Mouse (Mus musculus) yolk sac, embryonic 10.5 days (tissue): ENCODE measurements around the gene Cmah.

Source experiments
- DNase-seq: peaks from one replicate; pipeline ENCODE4 v3.0.0-alpha.2; 2017; ENCODE audit warnings: low spot score

The Cmah gene

DNA sequence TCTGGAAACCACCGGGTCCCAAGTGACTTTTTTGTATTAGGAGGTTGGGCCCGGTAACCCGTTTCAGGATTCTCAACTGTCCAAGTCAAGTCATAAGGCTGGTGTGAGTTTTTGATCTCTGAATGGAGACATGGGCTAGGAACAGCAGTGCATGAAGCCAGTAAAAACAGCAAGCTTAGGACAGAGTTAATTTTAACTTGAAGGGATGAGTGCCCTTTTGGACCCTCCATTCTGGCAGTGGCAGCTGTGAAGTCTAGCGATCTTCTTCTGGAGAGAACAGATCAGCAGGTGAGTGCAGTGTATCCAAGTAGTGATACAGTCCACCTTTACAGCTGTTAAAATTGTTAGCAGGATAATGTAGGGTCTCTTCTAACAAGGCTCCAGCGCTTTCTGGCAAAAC lies at the start of gene Cmah:
Cmah (plus strand) TSS at position 204 of the 400 bp plus-strand sequence.
- peak; percentile 69 for DNase-seq

DNA sequence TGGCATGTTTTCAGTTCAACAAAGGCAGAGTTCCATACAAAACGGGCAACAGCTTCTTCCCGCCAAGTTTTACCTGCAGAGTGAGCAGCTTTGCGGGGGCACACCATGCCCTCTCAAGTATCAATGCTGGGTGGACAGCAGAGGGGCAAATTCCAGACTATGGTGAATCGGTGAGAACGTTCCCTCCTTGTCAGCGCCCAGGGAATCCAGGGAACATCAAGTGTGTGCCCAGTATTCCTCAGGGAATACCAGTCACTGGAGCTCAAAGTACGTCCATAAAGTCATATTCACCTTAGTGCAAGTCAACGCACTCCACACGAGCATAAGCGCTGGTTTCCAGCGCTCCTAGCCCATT lies 47.8 kb upstream of the Cmah start:
- DNase-seq: no peak

DNA sequence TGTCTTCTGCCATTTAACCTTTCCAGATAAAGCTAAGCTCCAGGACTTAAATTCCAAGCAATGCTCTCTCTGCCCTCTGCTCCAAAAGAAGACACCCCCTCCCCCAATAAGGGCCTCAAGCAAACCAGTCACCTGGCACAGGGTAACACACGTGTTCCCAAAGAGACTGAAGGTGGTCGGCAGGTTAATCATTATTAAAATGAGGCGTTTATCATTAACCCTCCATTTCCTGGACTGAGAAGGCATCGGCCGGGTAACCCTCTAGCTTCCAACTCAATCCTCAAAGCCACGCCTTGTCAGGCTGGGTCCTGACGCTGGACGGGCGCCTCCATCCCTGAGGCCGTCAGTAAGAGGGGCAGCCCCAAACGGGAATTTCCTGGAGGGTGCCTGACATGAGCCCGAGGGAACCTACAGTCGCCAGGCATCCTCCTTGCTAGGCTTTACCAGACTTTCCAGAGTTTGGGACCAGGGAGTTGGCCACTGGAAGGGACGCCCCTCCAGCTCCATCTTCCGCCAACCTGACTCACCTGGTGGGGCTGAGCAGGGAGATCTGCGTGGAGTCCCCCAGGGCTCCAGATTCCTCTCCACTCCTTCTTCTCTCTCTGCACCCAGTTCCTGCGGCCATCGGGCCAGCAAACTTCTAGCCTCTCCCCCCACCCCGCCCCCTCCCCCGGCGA lies 47.3 kb upstream of the Cmah start:
- DNase-seq: peak; percentile 76

DNA sequence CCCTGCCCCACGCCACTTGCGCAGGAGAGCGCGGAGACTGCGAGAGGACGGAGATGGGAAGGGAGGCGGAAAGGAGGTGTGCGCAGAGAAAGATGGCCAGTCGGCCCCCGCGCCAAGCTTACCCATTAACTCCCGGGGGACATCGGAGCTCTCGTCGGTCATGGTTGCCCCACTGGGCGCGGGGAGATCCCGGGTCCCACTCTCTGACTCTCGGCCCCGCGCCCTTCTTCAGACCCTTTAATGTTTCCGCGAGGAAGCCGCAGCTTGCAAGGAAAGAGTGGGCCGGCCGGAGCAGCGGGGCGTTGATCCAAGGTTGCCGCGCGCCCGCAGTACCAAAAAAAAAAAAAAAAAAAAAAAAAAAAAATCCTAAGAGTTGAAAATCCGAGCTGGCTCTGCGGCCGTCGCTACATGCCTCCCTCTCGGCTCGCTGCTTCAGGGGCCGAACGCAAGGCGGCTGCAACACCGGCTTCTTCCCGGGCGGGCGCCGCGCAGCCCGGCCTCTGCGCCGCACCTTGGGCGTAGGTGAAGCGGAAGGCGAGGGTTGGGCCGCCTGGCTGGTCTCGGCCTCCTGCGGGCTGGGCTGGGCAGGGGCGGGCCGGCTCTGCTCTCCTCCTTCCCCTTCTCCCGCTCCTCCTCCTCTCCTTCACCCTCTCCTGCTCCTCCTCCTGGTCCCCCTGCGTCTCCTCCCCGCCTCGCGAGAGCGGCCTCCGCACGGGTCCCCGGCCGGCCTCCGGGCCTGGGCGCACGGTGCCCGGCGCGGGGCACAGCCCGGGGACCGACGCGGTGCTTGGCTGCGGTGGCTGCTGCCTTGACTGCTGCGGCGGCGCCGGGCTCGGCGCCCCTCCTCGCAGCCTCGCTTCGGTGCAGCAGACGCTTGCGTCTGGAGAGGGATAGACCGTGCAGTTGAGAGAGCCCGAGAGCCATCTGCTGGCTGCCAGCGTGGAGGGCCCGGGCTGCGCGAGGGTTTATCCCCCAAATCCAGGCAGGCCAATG lies 46.5 kb upstream of the Cmah start, which contains the start of gene Carmil1:
Carmil1 (minus strand) TSS at position 357 of the 993 bp plus-strand sequence.
- peak; percentile 93 for DNase-seq

DNA sequence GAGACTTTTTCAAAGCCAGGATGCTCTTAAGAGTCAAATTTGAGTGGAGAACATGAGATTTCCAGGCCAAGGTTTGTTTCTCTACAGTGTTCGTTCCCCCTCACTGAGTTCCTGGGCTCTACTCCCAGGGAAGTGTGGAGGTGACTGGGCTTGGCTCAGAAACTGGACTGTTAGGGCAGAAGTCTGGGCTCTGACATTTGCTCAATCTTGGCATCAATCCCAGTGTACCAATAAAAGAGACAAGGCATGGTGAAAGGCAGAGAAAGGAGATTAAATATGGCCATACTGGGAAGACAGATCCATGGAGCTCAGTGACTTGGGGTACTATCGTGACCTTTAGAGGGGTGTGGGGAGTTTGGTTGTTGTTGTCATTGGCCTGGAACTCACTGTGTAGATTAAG lies 39.8 kb upstream of the Cmah start:
- DNase-seq: no peak

DNA sequence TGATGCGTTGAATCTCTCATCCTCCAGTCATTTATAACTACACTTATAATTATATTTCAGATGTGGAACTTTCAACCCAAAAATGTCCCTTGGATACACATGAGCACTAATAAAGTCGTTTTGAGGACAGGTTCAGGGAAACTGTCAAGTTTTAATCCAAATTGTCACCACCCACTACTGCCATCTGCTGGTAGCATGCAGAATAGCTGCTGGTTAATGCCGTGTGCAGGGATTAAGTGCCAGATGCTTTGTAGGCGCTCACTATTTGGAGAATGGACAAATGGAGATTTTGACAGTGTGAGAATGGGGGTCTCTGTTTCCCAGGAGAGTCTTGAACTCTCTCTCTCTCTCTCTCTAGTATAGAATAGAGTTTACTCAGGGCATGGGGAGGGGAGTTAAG lies 30.0 kb upstream of the Cmah start:
- DNase-seq: peak; percentile 13

DNA sequence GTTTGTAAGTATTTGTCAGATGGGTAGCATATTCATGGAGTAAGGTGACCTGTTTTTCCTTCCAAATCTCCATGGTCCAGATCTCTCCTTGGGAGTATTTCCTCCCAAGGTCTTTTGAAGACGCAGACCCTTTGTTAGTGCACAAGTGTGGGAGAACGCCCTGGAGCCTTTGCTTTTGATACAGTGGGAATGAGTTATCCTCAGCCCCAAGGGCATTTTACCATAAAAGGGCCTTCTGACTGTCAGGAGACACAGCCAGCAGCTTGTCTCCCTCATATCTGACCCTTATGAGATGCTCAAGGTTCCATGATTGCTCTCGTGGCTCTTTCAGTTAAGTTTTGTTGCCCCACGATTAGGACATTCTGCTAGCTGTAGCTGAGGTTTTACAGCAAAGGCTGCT lies 21.7 kb upstream of the Cmah start:
- no peak for DNase-seq

DNA sequence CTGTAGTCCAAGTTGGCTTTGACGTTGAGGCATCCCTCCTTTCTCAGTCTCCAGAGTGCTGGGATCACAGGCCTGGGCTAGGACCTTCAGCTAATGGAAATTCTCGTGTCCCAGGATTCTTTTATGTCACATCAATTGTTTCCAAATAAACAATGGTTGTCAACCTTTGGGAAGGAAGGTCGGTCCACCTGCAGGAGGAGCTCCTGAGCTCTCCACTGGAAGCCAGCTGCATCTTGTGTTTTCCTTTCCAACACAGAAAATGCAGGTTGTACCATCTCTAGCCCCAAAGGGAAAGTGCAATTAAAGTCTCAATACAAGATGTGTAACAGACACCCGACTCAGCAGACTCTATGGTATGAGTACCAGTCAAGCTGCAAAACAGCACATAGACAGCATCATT lies 21.0 kb upstream of the Cmah start:
- no peak for DNase-seq

DNA sequence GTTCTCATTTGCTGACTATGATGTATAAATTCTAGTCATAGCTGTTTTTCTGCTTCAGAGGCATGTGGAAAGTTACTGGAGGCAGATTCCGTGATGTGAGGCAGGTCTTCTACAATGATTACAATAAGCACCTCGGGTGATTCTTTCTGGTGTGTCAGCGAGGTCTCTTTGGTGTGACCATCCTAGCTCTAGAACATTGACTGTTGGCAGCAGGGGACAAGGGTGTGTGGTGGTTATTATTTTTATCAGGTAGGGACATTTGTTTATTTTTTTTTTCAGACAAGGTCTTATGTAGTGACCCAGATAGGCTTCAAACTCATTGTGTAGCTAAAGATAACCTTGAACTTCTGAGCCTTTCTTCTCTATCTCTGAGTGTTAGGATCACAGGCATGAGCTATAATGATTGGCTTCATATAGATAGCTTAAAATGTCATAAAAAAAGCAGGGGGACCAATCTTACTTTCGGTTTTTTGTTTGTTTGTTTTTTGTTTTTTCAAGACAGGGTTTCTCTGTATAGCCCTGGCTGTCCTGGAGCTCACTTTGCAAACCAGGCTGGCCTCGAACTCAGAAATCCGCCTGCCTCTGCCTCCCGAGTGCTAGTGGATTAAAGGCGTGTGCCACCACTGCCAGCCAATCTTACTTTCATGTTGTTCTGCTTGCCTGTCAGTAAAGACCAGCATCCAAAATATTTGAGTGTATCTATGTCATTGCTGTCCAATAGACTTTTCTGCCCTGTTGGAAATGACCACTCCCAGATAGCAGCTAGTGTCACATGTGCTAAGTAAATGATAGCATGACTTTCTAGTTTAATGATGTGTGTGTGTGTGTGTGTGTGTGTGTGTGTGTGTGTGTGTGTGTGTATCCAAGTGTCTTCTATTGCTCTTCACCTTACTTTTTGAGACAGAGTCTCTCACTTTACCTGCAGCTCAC lies 15.9 kb upstream of the Cmah start:
- no peak for DNase-seq

DNA sequence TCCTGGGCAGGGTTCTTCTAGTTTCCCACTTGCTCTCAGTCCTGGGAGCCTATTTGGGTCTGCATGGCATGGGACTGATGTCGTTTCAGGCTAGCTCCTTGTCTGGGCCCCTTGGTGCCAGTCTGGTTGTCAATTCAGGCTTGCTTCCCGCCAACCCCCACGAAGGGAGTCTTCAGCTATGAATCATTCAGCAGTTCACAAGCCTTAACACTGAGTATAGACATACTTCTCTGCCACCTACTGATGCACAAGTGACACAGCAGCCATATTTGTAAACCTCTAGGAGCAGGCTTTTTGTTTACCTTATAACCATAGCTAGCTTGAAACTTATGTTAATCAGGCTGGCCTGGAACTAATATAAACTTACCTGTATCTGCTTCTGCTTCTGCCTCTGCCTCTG lies 10.6 kb upstream of the Cmah start:
- DNase-seq: no peak

DNA sequence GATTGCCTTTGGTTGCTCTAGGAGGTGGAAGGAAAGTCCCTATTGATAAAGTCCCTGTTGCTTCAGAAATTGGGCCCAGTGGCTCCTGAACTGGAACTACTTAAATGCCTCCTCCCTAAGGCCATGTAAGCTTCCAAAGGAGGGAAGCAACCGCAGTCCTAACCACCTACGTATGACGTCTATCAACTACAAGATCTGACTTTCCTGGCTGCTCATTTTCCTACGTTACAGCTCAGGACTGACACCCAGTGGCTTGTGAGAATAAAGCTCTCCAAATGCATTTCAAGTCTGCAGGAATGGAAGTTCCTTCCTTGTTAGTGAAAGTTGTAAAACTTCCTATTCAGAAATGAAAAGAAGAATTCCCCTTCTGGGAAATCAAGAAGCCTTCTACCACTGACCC lies 8.6 kb upstream of the Cmah start:
- DNase-seq: no peak

DNA sequence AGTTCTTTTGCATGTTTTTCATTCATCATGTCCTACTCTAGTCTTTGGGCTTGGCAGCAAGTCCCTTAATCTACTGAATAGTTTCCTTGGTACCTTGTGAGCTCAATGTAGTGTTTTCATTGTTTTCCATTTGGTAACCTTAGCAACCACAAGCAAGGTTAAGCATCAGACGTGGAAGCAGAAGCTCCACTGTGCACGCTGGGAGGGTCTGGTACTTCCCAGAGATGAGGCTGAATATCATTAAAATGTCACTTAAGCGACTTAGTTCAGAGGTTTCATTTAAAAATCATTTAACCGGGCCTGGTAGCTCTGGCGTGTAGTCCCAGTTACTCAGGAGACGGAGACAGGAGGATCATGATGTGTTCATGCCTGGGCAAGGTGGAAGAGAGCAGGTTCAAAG lies 5.9 kb upstream of the Cmah start:
- DNase-seq: no peak

DNA sequence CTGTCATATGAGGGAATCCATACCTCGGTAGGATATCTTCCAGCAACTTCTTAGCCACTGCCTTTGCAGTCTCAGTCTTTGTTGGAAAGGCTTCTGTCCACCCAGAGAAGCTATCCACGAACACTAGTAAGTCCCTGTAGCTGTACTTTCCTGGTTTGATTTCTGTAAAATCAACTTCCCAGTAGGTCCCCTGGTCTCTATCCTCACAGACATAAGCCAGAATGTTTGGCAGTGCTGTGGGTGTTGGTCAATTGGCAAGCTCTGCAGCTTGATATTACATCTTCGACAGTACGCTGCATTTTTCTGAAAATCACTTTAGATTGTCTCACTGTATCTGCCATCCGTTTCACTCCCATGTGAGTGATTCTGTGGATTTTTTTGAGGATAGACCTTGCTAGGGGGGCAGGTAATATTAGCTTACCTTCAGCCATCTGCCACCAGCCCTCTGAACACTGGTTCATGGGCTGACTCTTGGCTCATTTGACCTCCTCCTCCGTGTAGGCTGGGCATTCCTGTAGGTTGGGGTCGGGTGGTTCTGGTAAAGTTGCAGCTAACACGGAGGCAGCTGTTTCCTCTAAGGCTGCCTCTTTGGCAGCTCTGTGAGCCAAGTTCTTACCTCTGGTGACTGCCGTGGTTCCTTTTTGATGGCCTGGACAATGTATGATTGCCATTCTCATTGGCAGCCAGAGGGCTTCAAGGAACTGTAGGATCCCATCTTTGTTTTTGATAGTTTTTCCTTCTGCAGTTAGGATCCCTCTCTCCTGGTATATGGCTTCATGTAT lies 1.0 kb downstream of the Cmah start:
- DNase-seq: no peak

DNA sequence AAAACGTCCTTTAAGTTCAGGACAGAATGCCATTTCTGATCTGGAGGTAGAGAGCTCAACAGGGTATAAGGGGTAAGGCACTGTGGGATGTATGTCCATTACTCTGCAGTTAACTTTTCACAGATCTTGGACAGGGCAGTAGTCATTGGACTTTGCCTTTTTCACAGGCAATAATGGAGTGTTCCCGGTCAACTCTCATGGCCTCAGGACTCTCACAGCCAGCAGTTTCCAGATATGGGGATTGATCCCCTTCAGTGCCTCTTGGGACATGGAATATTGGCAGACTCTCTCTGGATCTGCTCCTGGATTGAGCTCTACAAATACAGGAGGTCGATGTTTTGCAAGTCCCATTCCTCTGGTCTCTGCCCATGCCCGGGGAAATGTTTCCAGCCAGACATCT lies 2.9 kb downstream of the Cmah start:
- peak; percentile 25 for DNase-seq

DNA sequence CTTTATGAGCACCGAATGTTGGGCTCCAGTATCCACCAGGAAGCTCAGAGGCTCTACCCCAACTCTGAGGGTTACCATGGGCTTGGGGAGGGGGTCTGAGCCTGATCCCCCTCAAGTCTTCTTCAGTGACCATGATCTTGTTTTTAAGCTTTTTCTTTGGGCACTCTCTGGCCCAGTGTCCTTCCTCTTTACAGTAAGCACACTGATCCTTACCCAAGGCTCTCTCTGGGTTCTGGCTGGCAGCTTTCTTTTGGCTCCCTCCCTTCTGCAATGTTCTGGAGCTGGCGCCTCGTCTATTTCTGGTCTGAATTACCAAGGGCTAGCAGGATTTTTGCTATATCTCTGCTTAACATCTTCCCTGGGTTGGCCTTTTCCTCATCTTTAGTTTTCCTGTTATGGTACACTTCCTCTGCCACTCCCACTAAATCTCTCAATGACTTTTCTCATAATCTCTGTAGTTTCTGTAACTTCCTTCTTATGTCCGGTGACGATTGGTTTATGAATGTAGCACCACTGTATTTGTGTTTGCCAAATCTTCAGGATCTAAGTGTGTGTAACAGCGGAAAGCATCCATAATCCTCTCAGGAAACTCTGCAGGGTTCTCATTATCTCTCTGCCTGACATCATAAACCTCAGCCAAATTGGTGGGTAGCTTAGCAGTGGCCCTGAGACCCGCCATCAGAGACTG lies 3.8 kb downstream of the Cmah start:
- no peak for DNase-seq

DNA sequence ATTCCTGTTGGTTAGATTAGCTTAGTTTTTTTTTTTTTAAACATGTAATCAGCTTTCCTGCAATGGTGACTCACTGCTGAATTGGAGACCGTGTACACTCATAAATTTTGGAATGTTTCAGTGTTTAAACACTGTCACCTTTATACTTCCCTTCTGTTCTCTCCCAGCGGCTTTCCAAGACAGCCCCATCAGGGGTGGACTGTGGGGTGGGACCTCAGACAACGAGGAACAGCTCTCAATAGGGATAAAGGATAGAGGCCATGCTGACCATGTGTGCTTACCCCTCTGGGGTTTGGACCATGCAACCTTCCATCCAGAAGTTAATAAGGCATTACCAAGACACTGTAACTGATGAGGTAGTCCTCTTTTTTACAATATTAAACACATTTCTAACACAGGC lies 5.3 kb downstream of the Cmah start:
- DNase-seq: no peak

DNA sequence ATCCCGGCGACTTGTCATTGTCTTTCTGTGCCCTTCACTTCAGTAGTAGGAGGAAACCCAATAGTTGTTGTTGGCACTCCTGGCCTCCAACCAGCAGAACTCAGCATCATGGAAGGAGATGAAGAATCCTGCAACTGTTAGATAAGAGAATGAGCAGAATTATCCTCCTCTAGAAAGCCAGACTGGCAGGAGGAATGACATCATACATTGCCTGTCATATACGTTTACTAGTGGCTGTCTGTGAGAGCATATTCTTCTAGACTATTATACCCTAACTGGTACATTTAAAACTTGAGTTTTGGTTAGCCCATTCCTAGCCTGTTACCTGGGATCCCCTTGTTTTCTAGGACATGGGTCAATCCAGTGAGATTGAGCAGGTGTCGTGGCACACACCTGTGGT lies 9.6 kb downstream of the Cmah start:
- DNase-seq: no peak

DNA sequence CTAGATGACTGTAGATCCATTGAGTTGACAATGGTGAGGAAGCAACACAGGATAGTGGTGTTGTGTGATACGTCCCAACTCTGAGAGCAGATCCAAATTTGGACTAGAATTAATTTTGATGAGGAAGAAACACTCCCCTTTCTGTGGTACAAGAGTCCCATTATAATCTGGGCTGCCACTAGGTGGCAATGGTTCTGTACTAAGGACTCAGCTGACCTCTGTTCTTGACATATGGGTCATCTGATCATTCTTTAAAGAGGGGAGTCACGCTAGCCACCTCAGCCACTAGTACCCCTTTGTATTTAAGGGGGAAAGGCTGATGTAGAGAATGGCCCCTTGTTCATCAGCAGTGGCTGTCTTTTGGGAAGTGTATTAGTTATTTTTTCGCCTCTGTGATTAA lies 10.7 kb downstream of the Cmah start:
- DNase-seq: no peak

DNA sequence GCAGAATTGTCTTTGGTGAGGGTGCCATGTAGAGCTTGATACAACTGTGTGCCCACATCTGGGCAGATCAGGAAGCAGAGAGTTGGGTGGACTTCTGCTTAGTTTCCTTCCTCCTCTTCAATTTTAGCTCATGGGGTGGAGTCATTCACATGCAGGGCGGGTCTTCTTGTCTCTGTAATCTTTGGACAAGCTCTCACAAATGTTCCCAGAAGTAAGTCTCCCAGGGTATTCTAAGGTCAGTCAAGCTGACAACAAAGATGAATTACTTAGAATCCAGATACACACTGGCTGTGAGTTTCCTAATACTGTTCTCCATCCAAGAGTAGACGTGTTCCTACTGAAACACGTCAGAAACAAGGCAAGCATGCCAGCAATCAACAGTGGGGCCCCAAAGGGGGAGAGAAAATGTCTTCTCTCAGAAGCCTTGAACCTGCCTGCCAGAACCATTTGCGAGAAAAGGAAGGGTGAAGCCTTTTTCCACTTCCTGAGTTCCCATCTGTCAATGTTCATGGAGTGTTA lies 11.2 kb downstream of the Cmah start:
- DNase-seq: no peak

DNA sequence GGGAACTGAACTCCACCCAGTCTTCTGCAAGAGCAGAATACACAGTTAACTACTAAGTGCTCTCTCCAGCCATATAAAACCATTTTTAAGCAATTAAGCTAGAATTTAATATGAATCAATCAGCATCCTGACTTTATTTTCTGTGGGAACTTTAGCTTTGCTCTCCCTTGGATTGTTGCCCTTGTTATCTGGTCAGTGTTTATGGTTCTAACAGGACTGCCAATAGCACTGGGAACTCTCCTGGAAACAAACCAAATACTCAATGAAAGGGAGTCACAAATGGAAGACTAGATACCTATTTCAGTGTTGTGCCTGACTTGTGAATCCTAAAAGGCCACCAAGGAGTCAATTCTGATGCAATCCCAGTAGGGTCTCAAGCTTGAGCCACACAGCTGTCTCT lies 12.7 kb downstream of the Cmah start:
- DNase-seq: no peak

DNA sequence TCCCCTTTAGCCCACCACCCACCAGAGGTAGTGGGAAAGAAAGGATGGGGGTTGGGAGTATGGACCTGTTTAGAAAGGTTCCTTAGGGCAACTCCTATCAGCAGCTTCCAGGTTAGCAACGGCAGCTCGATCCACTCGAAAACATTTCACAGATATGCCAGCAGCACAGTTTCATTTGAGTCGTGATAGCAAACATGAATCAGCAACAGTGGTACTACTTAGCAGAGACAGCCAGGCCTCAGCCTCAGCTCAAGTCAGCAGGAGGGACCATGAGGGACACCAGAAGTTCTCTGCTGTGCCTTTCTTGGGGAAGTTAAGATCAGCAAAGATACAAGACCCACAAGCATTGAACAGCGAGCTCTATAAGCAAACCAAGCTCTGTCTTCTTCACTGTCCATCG lies 13.3 kb downstream of the Cmah start:
- DNase-seq: no peak
